Mouse (Mus musculus): Measurements from ENCODE around the gene Fam89a.

Fam89a gene

GRCm38 (mm10) chr8:124691706-124692105 is 59.9 kb downstream of the Fam89a start:
- no peak for DNase-seq (ENCODE audit: extremely low read depth, insufficient read length, low spot score)

All from 3134 (cell line).